Comparison of ENCODE assay signal across 8 mouse cellular contexts in the genomic region with DNA sequence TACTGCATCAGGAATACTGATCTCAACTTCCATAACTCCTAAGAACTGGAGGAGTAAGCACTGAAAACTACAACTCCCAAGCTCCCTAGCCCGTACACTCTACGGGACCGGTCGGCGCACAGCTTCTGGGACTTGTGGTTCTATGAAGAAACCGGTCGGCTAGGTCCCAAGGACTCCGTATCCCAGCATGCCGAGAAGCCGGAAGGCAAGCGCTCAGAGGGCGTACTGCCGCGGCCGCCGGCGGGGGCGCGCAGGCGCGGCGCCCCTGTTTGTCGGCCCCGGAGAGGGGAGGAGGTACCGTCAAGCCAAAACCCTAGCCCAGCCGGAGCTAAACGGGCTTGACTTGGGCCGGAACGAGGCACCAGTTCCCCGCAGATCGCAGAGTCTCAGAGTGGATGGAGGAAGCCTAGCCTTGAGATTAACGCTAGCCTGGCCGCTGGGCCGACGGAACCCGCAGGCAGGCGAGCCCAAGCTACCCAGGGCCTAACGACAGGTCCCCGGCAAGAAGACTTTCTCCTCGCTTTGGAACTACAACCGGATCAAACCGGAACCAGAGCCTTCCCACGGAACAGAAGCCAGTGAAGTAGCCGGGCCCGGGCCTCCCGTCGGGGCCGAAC. TPM values are rescaled to one million over a fixed set of nuclear protein-coding genes. Genes with fewer than 3 reads are reported as not detected.
DNase-seq lines count a peak whose midpoint lies in the region; ATAC-seq and TF ChIP-seq lines count a peak whose summit lies in the region.

Gene Tmem115 (plus strand): TSS at position 155 of the 617 bp plus-strand sequence.

- peaks cover 28% of the 10 kb centered on the region for H3K4me1 ChIP-seq in hindbrain, embryonic 16.5 days (ENCODE audit: control insufficient read depth, insufficient read depth, low read depth, low read length)

- H3K27me3 ChIP-seq in hindbrain, embryonic 16.5 days (replicated peaks; ENCODE audit: control insufficient read depth, insufficient read depth, low read length): no peaks in the 10 kb centered on the region

- H3K4me3 ChIP-seq in hindbrain, embryonic 16.5 days (ENCODE audit: low read length): peak within 1 kb of the TSS; percentile 94
- H3K4me3 ChIP-seq in left cerebral cortex, adult 2 months: peak within 1 kb of the TSS; percentile 69

- DNase-seq in WW6 (ENCODE audit: low read depth, low spot score): peak; percentile 93
- DNase-seq in cerebellum, postnatal 4 days (ENCODE audit: low spot score in 2 of 2): peak; percentile 75 to 89
- DNase-seq in gastrocnemius, adult 18-20 months (ENCODE audit: low spot score): peak; percentile 94
- peak; percentile 90 to 94 for DNase-seq in left cerebral cortex, adult 2 months (ENCODE audit: extremely low spot score in 1 of 2, low spot score in 2 of 2)
- peak; percentile 92 to 94 for DNase-seq in right cerebral cortex, adult 2 months (ENCODE audit: low spot score in 2 of 2)
- DNase-seq in urinary bladder, postnatal 14 days (ENCODE audit: low spot score): peak; percentile 93

- peak within 1 kb of the TSS; percentile 99 for H3K4me2 ChIP-seq in hindbrain, embryonic 16.5 days (ENCODE audit: low read length)

- WGBS in hindbrain, embryonic 16.5 days: under 1% methylated on average over 48 of the region's 48 CpGs

- H3K36me3 ChIP-seq in hindbrain, embryonic 16.5 days (ENCODE audit: control insufficient read depth, insufficient read depth, low read length): peaks cover 6% of the 10 kb centered on the region

- intact Hi-C loops in left cerebral cortex, adult 2 months (cut with DNase I): loop anchor here (10.0 kb wide), 1 partner anchor 649 kb away; the partner anchor contains the start of gene Rbm15b

- peak within 1 kb of the TSS; percentile 90 for H3K9ac ChIP-seq in hindbrain, embryonic 16.5 days (ENCODE audit: low read depth, low read length)

- TF ChIP-seq CTCF in left cerebral cortex, adult 2 months (IDR thresholded peaks at IDR 0.05): peak; percentile 34

- ATAC-seq in hindbrain, embryonic 16.5 days: peak; percentile 99
- ATAC-seq in megakaryocyte, adult 5-6 weeks (ENCODE audit: poor library complexity, severe bottlenecking): peak; percentile 95

- no peaks in the 10 kb centered on the region for H3K9me3 ChIP-seq in hindbrain, embryonic 16.5 days (ENCODE audit: control insufficient read depth, low read length)

- peak within 1 kb of the TSS; percentile 68; the same call in 1 of the 2 replicates for H3K27ac ChIP-seq in hindbrain, embryonic 16.5 days (ENCODE audit: low read depth, low read length)
- peak within 1 kb of the TSS; percentile 92 for H3K27ac ChIP-seq in left cerebral cortex, adult 2 months

RNA-seq across cellular contexts. Expression of gene Tmem115, which starts in this region (rescaled TPM):
- 10 to 100 TPM; 16.3 to 17.1 TPM for total RNA-seq in gastrocnemius, adult 18-20 months (2021)
- polyA plus RNA-seq in hindbrain, embryonic 16.5 days (2015; fragmentation: Nextera tagmentation; extraction: Ambion mirVana): 45.7 and 46.0 TPM in 2 replicates
- 10 to 100 TPM; 35.3 to 35.6 TPM for total RNA-seq in left cerebral cortex, adult 2 months (2021)
- total RNA-seq in megakaryocyte, adult 5-6 weeks (2015): 6.8 and 9.3 TPM in 2 replicates
- total RNA-seq in megakaryocyte, adult 5-6 weeks (2017): 14.8 and 15.2 TPM in 2 replicates

Comparison
In these comparisons a context has a peak if more than half of its experiments do, and no peak if none do; other contexts are left out.
1. Peak in every context shown above with its lines: DNase-seq, ATAC-seq, H3K4me3 ChIP-seq and H3K27ac ChIP-seq.